9 mouse cellular contexts compared by ENCODE assay signal in genomic region chr8:120281487-120281886, GRCm38 (mm10). TPM values are rescaled to one million over a fixed set of nuclear protein-coding genes. Genes with fewer than 3 reads are reported as not detected.
DNase-seq lines count a peak whose midpoint lies in the region; ATAC-seq and TF ChIP-seq lines count a peak whose summit lies in the region.
"Had no signal": no experiment of that assay in that cellular context is flagged by ENCODE, and none has a peak within 500 bp of the region (broad histone marks: within the 10 kb centered on the region; RNA-seq: fewer than 3 reads in every experiment).

No protein-coding gene starts in this region.

- no peaks in the 10 kb centered on the region for H3K36me3 ChIP-seq in forebrain, embryonic 13.5 days (ENCODE audit: poor library complexity, severe bottlenecking)
- H3K36me3 ChIP-seq in hindbrain, embryonic 16.5 days (ENCODE audit: control insufficient read depth, insufficient read depth, low read length) = no peaks in the 10 kb centered on the region
- H3K36me3 ChIP-seq in midbrain, postnatal 0 days (ENCODE audit: insufficient read depth, low read length) = no peaks in the 10 kb centered on the region
- H3K36me3 ChIP-seq: embryonic facial prominence, embryonic 15.5 days had no signal

- peak; percentile 69 for DNase-seq in ovary, postnatal 14 days (ENCODE audit: low spot score)
- no peak for DNase-seq in ovary, adult 18-20 months (ENCODE audit: low spot score)
- DNase-seq in left cerebral cortex, postnatal 4 days = peak; percentile 87
- DNase-seq in midbrain, postnatal 0 days (ENCODE audit: low spot score) = peak; percentile 90
- DNase-seq in testis, postnatal 10 days (ENCODE audit: low spot score) = peak; percentile 86

- peak; percentile 99 for TF ChIP-seq CTCF in midbrain, postnatal 0 days (IDR thresholded peaks at IDR 0.05)

- peak; percentile 57; the same call in 1 of the 2 replicates for ATAC-seq in cerebellum, adult (ENCODE audit: insufficient number of reproducible peaks, low FRiP score, low TSS enrichment)
- peak; percentile 75 for ATAC-seq in forebrain, embryonic 13.5 days
- peak; percentile 48; the same call in 1 of the 2 replicates for ATAC-seq in hindbrain, embryonic 16.5 days
- peak; percentile 59; the same call in 1 of the 2 replicates for ATAC-seq in midbrain, postnatal 0 days (ENCODE audit: low FRiP score)

- no peak overlapping the region for H3K9ac ChIP-seq in forebrain, embryonic 13.5 days
- no peak overlapping the region for H3K9ac ChIP-seq in hindbrain, embryonic 16.5 days (ENCODE audit: low read depth, low read length)
- no peak overlapping the region for H3K9ac ChIP-seq in midbrain, postnatal 0 days (replicated peaks; ENCODE audit: low read length, poor library complexity, severe bottlenecking)
- H3K9ac ChIP-seq: embryonic facial prominence, embryonic 15.5 days had no signal

- no peak overlapping the region for H3K4me3 ChIP-seq in forebrain, embryonic 13.5 days
- no peak overlapping the region for H3K4me3 ChIP-seq in hindbrain, embryonic 16.5 days (ENCODE audit: low read length)
- H3K4me3 ChIP-seq in midbrain, postnatal 0 days (ENCODE audit: low read depth, low read length) = no peak overlapping the region
- H3K4me3 ChIP-seq: embryonic facial prominence, embryonic 15.5 days had no signal

- H3K27ac ChIP-seq in forebrain, embryonic 13.5 days = no peak overlapping the region
- no peak overlapping the region for H3K27ac ChIP-seq in hindbrain, embryonic 16.5 days (ENCODE audit: low read depth, low read length)
- no peak overlapping the region for H3K27ac ChIP-seq in midbrain, postnatal 0 days (ENCODE audit: low read depth, low read length)
- H3K27ac ChIP-seq: embryonic facial prominence, embryonic 15.5 days had no signal

- 10% methylated on average over 4 of the region's 4 CpGs for WGBS in forebrain, embryonic 13.5 days
- 17% methylated on average over 4 of the region's 4 CpGs for WGBS in hindbrain, embryonic 16.5 days
- WGBS in midbrain, postnatal 0 days = 20% methylated on average over 4 of the region's 4 CpGs

- H3K9me3 ChIP-seq in forebrain, embryonic 13.5 days (replicated peaks) = no peaks in the 10 kb centered on the region
- H3K9me3 ChIP-seq in hindbrain, embryonic 16.5 days (ENCODE audit: control insufficient read depth, low read length) = no peaks in the 10 kb centered on the region
- no peaks in the 10 kb centered on the region for H3K9me3 ChIP-seq in midbrain, postnatal 0 days (ENCODE audit: low read length)
- H3K9me3 ChIP-seq: embryonic facial prominence, embryonic 15.5 days had no signal

- H3K4me2 ChIP-seq in forebrain, embryonic 13.5 days = no peak overlapping the region
- H3K4me2 ChIP-seq in hindbrain, embryonic 16.5 days (ENCODE audit: low read length) = no peak overlapping the region
- H3K4me2 ChIP-seq in midbrain, postnatal 0 days (ENCODE audit: low read depth, low read length, poor library complexity, severe bottlenecking) = no peak overlapping the region
- H3K4me2 ChIP-seq: embryonic facial prominence, embryonic 15.5 days had no signal

- peaks cover 71% of the 10 kb centered on the region for H3K4me1 ChIP-seq in forebrain, embryonic 13.5 days
- H3K4me1 ChIP-seq in hindbrain, embryonic 16.5 days (ENCODE audit: control insufficient read depth, insufficient read depth, low read depth, low read length) = peaks cover 52% of the 10 kb centered on the region
- peaks cover 26% of the 10 kb centered on the region for H3K4me1 ChIP-seq in midbrain, postnatal 0 days (ENCODE audit: insufficient read depth, low read length)

- intact Hi-C loops in left cerebral cortex, postnatal 4 days (cut with DNase I) = loop anchor here (5.0 to 10.0 kb wide), 2 partner anchors 253 to 331 kb away; no protein-coding TSS in a partner anchor

- peaks cover 19% of the 10 kb centered on the region for H3K27me3 ChIP-seq in forebrain, embryonic 13.5 days
- peaks cover 3% of the 10 kb centered on the region; the same call in 1 of the 2 replicates for H3K27me3 ChIP-seq in hindbrain, embryonic 16.5 days (replicated peaks; ENCODE audit: control insufficient read depth, insufficient read depth, low read length)
- peaks cover 4% of the 10 kb centered on the region; the same call in 1 of the 2 replicates for H3K27me3 ChIP-seq in midbrain, postnatal 0 days (ENCODE audit: insufficient read depth, low read length)
- H3K27me3 ChIP-seq: embryonic facial prominence, embryonic 15.5 days had no signal

RNA-seq across cellular contexts. Expression of gene Gse1, which starts 53.2 kb away (rescaled TPM):
- polyA plus RNA-seq in forebrain, embryonic 13.5 days (2015; fragmentation: Nextera tagmentation; extraction: Ambion mirVana) = 24.0 and 24.9 TPM in 2 replicates
- 10.7 and 14.8 TPM in 2 replicates for polyA plus RNA-seq in hindbrain, embryonic 16.5 days (2015; fragmentation: Nextera tagmentation; extraction: Ambion mirVana)
- total RNA-seq in left cerebral cortex, postnatal 4 days (2021) = 10 to 100 TPM; 57.4 to 59.3 TPM
- 47.3 and 51.3 TPM in 2 replicates for total RNA-seq in midbrain, postnatal 0 days (2014; rRNA removed)
- 9.9 and 12.4 TPM in 2 replicates for polyA plus RNA-seq in midbrain, postnatal 0 days (2015; fragmentation: Nextera tagmentation; extraction: Ambion mirVana)
